Mouse (Mus musculus) ES-Bruce4 (cell line): ENCODE results near the gene Dmc1. TPM values are rescaled to one million over a fixed set of nuclear protein-coding genes. Genes with fewer than 3 reads are reported as not detected.

Experiments used
- H3K27ac ChIP-seq: 2 replicates; pipeline ENCODE4 v1.5.1; 2012; ENCODE audit warnings: low read length, inconsistent platforms; ENCODE audit not compliant: insufficient read depth
- H3K27me3 ChIP-seq: 2 replicates; pipeline ENCODE4 v1.6.1; 2012; ENCODE audit warnings: mild to moderate bottlenecking, low read length, inconsistent platforms; ENCODE audit not compliant: control insufficient read depth, poor library complexity, insufficient read depth, severe bottlenecking
- H3K36me3 ChIP-seq: 2 replicates; pipeline ENCODE4 v1.6.1; 2012; ENCODE audit warnings: inconsistent platforms, mild to moderate bottlenecking, low read length, moderate library complexity; ENCODE audit not compliant: control insufficient read depth, poor library complexity, insufficient read depth, severe bottlenecking
- H3K4me1 ChIP-seq: one replicate; pipeline ENCODE4 v1.8.1; 2011; ENCODE audit warnings: low read length; ENCODE audit not compliant: control insufficient read depth, insufficient read depth
- H3K4me3 ChIP-seq: 2 replicates; pipeline ENCODE4 v1.5.1; 2011; ENCODE audit warnings: low read depth, mild to moderate bottlenecking, low read length
- H3K9ac ChIP-seq: 2 replicates; pipeline ENCODE4 v1.6.1; 2012; ENCODE audit warnings: low read depth, mild to moderate bottlenecking, inconsistent platforms; ENCODE audit not compliant: poor library complexity, severe bottlenecking
- H3K9me3 ChIP-seq: replicated peaks from 2 replicates; pipeline ENCODE4 v1.6.1; 2012; ENCODE audit warnings: mild to moderate bottlenecking, low read length, inconsistent platforms; ENCODE audit not compliant: control insufficient read depth, poor library complexity, insufficient read depth, severe bottlenecking
- CTCF ChIP-seq: IDR thresholded peaks from one replicate; pipeline ENCODE4 v1.8.1; 2011; ENCODE audit warnings: low read depth, low read length
- EP300 ChIP-seq: IDR thresholded peaks from 2 replicates; pipeline ENCODE4 v1.6.1; 2011; ENCODE audit warnings: low read depth, low read length; ENCODE audit not compliant: insufficient read depth
- POLR2A ChIP-seq: IDR thresholded peaks from one replicate; pipeline ENCODE4 v1.8.1; 2011; ENCODE audit warnings: low read length; ENCODE audit not compliant: insufficient read depth
- polyA plus RNA-seq: library from polyadenylated mRNA; stranded (reverse); fragments of >200 nt; gene quantifications from 2 replicates; pipeline ENCODE4 v1.2.4, GENCODE M21; 2011; ENCODE audit warnings: low read depth; ENCODE audit not compliant: missing spikeins, insufficient read depth, insufficient read length

Gene Dmc1
- polyA plus RNA-seq, 1 experiment: 26.8 TPM

DNA sequence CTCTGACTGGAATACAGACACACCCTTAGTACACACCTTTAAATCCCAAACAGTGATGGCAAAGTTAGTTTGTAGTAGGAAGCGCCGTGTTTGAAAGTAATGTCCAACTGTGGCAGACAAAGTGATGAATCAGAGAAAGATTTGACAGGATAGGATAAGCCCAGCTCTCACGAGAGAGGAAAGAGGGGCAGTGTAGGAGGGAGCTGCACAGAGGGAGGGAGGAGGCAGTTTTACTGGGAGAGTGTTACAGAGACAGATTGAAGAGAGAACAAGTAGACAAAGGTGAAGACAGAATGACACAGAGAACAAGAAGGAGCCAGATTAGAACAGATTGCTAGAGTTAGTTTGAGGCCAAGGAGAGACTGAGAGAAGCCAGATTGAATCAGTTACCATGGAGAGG is 45.3 kb downstream of the Dmc1 start:
- no peaks in the 10 kb centered on the region for H3K4me1 ChIP-seq
- H3K27me3 ChIP-seq: no peaks in the 10 kb centered on the region
- no peak overlapping the region for H3K4me3 ChIP-seq
- no peak overlapping the region for H3K27ac ChIP-seq
- H3K9ac ChIP-seq: no peak overlapping the region
- no peak for TF ChIP-seq POLR2A
- TF ChIP-seq EP300: no peak
- no peak for TF ChIP-seq CTCF
- no peaks in the 10 kb centered on the region for H3K9me3 ChIP-seq
- no peaks in the 10 kb centered on the region; the same call in 1 of the 2 replicates for H3K36me3 ChIP-seq

DNA sequence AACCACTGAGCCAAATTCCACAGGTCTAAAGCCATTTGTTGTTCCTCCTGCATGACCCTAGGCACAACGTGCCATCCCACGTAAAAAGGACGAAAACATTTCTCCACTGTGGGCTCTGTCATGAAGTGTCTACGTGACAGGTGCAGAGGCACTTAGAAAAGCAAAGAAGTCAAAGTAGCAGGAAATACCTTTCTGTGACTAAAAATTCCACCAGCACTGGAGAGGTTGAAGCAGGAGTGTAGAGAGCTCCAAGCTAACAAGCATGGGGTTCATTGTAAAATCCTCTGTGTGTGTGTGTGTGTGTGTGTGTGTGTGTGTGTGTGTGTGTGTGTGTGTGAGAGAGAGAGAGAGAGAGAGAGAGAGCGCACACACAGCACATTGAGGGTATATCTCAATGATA is 52.3 kb downstream of the Dmc1 start:
- no peak overlapping the region for H3K4me3 ChIP-seq
- TF ChIP-seq CTCF: no peak
- no peak for TF ChIP-seq POLR2A
- no peak for TF ChIP-seq EP300
- H3K4me1 ChIP-seq: no peaks in the 10 kb centered on the region
- H3K9me3 ChIP-seq: no peaks in the 10 kb centered on the region
- H3K27me3 ChIP-seq: no peaks in the 10 kb centered on the region
- no peak overlapping the region for H3K27ac ChIP-seq
- H3K9ac ChIP-seq: no peak overlapping the region
- no peaks in the 10 kb centered on the region for H3K36me3 ChIP-seq

DNA sequence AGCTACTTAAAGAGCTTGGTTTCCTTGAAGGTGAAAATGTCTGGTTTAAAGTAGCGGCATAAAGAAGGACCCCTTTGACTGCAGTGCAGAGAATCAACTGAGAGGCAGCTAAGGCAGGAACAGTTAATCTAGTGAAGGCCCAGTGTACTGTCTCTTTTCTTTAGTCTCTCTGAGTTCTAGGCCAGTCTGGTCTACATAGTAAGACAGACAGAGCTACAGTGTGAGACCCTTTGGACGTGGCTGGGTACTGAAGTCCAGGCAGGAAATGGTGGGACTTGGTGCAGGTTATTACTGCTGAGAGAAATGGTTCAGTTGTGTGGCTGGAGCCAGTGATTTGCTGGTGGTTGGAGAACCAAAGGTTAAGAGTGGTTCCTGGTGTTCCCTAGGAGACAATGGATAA is 56.7 kb downstream of the Dmc1 start:
- H3K27ac ChIP-seq: no peak overlapping the region
- no peaks in the 10 kb centered on the region for H3K27me3 ChIP-seq

DNA sequence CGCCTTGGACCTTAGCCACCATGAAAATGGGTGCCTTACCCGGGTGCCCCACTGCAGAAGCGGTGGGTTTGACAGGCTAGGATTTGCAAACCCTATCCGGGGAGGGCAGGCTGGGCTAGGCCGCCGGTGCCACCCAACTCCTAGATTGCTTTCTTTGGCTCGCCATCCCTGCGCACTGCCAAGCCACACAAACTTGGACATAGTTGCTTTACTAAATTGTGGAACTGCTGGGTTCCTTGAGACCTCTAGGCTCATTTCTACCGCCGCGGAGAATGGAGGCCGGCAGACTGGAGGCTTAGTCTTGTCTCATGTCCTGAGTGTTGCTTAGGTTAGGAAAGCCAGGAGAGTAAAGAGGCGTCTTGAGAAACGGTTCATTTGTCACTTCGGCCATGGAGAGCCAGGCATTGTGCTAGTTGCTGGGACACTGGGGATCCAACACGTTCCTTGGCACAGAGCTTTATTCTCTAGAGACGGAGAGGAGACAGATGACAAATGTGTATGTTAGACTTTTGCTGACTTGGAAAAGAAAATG is 57.6 kb downstream of the Dmc1 start:
- H3K9ac ChIP-seq: peak overlapping the region; percentile 81
- H3K4me1 ChIP-seq: no peaks in the 10 kb centered on the region
- no peaks in the 10 kb centered on the region for H3K9me3 ChIP-seq
- H3K4me3 ChIP-seq: peak overlapping the region; percentile 73
- no peaks in the 10 kb centered on the region for H3K27me3 ChIP-seq
- peak overlapping the region; percentile 70 for H3K27ac ChIP-seq
- no peak for TF ChIP-seq CTCF
- TF ChIP-seq EP300: no peak
- TF ChIP-seq POLR2A: no peak
- H3K36me3 ChIP-seq: peaks cover 23% of the 10 kb centered on the region

More for the DNA sequence above, 56.7 kb downstream of the Dmc1 start:
- H3K9me3 ChIP-seq: no peaks in the 10 kb centered on the region
- H3K4me1 ChIP-seq: no peaks in the 10 kb centered on the region
- peaks cover 15% of the 10 kb centered on the region for H3K36me3 ChIP-seq
- H3K4me3 ChIP-seq: no peak overlapping the region
- no peak overlapping the region for H3K9ac ChIP-seq
- no peak for TF ChIP-seq CTCF
- TF ChIP-seq POLR2A: no peak
- no peak for TF ChIP-seq EP300

DNA sequence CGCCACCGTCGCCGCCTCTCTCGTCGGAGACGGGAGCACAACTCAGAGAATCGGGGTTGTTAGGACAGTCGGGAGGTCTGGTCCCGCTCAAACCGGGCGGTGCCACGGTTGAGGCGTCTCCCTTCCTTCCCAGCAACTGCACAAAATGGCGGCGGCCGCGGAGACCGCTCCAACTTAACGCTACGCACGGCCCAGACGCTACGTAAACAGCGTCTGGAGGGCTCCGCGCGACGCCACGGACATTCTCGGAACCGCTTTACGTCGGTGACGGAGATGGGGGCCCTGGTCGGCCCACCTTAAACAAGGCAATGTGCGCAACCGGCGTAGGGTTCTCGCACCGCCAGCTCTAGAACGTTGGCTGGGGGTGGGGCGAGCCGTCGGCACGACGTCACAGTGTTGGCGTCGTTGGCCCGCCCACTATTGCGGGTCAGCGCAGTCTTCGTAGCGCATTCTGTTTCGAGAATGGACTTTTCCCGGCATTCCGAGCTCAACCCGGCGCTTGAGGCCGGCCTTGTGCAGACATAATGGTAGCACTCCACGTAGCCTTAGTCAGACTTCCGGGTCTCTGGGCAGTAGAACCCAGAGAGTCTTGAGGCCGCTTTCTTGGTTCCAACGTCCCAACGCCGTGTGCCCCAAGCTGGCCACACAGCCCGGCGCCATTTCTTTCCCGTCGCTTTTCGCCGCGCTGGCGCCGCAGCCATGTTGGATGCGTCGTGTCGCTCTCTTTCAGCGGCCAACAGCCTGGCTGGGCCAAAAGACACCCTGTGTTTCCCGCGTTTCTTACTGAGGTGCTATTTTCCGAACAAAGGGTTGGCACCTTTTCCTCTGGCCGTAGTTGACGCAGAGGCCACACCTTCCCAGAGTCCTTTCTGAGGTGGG is 58.3 kb downstream of the Dmc1 start, which contains the start of gene Ddx17:
TSS of gene Ddx17 (minus strand) at position 332 of the 879 bp plus-strand sequence.
- H3K9me3 ChIP-seq: no peaks in the 10 kb centered on the region
- TF ChIP-seq POLR2A: peak; percentile 58
- TF ChIP-seq CTCF: no peak
- TF ChIP-seq EP300: 0 out of 2 replicates have a peak, but pooled peaks have one; percentile 3
- H3K36me3 ChIP-seq: peaks cover 30% of the 10 kb centered on the region
- peak within 1 kb of the TSS; percentile 80 for H3K4me3 ChIP-seq
- H3K4me1 ChIP-seq: no peaks in the 10 kb centered on the region
- peak within 1 kb of the TSS; percentile 89 for H3K9ac ChIP-seq
- no peaks in the 10 kb centered on the region for H3K27me3 ChIP-seq
- peak within 1 kb of the TSS; percentile 70 for H3K27ac ChIP-seq
